Mouse (Mus musculus) heart, adult 2 months (tissue): Measurements from ENCODE around the gene Txndc9. TPM values are rescaled to one million over a fixed set of nuclear protein-coding genes. Genes with fewer than 3 reads are reported as not detected.

Experiments used
- DNase-seq, 2 experiments: peaks; one replicate each; pipeline ENCODE4 v3.0.0; 2021
- H3K27ac ChIP-seq: fragments of 200-600 bp; 2 replicates; pipeline ENCODE4 v1.8.1; 2022
- H3K27me3 ChIP-seq: fragments of 200-500 bp; 2 replicates; pipeline ENCODE4 v1.6.1; 2012; ENCODE audit warnings: mild to moderate bottlenecking, low read length, inconsistent platforms, mixed read lengths; ENCODE audit not compliant: control insufficient read depth, insufficient read depth
- H3K36me3 ChIP-seq: fragments of 200-500 bp; 2 replicates; pipeline ENCODE4 v1.6.1; 2012; ENCODE audit warnings: low read length, inconsistent platforms; ENCODE audit not compliant: control insufficient read depth, insufficient read depth
- H3K4me1 ChIP-seq: fragments of 200-500 bp; 2 replicates; pipeline ENCODE4 v1.6.1; 2011; ENCODE audit warnings: low read length; ENCODE audit not compliant: control insufficient read depth, insufficient read depth
- H3K4me3 ChIP-seq: fragments of 200-600 bp; 2 replicates; pipeline ENCODE4 v1.8.1; 2022
- H3K79me2 ChIP-seq: fragments of 200-500 bp; replicated peaks from 2 replicates; pipeline ENCODE4 v1.6.1; 2012; ENCODE audit warnings: mild to moderate bottlenecking, inconsistent platforms, low read length, moderate library complexity, mixed read lengths; ENCODE audit not compliant: control insufficient read depth, insufficient read depth
- H3K9ac ChIP-seq: fragments of 200-500 bp; 2 replicates; pipeline ENCODE4 v1.6.1; 2012; ENCODE audit warnings: low read depth, mild to moderate bottlenecking, control low read depth, inconsistent platforms, low read length, mixed read lengths
- CTCF ChIP-seq: fragments of 200-600 bp; IDR thresholded peaks from 2 replicates; pipeline ENCODE4 v1.8.1; 2022; ENCODE audit warnings: antibody characterized with exemption, mild to moderate bottlenecking, moderate library complexity
- EP300 ChIP-seq: fragments of 200-500 bp; IDR thresholded peaks from 2 replicates; pipeline ENCODE4 v1.6.1; 2011; ENCODE audit warnings: low read depth, low read length, control low read depth; ENCODE audit not compliant: insufficient read depth
- POLR2A ChIP-seq: fragments of 200-500 bp; IDR thresholded peaks from 2 replicates; pipeline ENCODE4 v1.6.1; 2011; ENCODE audit warnings: mild to moderate bottlenecking, low read depth, low read length, control low read depth; ENCODE audit not compliant: insufficient read depth
- WGBS: fragments of 180-500 bp; shearing (Covaris S2); methylation state at CpG from one replicate; pipeline ENCODE4 v1.1.7; 2018; 5-methylcytosine and 5-hydroxymethylcytosine counted together
- intact Hi-C: fragments of 180-260 bp; cut with DNase I; formaldehyde crosslinking; loops from one replicate; pipeline ENCODE4 v1.15.1; 2025
- polyA plus RNA-seq: library from polyadenylated mRNA; depleted of rRNA; stranded (reverse); fragments of >200 nt; gene quantifications from 2 replicates; pipeline ENCODE4 v1.2.3, GENCODE M21; 2012
- total RNA-seq, 2 experiments: library from RNA; stranded (reverse); gene quantifications; 2 replicates each; pipeline ENCODE4 v1.2.3; 2021

Gene Txndc9
- total and polyA plus RNA-seq, 3 experiments, result 7.7 to 53.7 (median 52.6) TPM

DNA sequence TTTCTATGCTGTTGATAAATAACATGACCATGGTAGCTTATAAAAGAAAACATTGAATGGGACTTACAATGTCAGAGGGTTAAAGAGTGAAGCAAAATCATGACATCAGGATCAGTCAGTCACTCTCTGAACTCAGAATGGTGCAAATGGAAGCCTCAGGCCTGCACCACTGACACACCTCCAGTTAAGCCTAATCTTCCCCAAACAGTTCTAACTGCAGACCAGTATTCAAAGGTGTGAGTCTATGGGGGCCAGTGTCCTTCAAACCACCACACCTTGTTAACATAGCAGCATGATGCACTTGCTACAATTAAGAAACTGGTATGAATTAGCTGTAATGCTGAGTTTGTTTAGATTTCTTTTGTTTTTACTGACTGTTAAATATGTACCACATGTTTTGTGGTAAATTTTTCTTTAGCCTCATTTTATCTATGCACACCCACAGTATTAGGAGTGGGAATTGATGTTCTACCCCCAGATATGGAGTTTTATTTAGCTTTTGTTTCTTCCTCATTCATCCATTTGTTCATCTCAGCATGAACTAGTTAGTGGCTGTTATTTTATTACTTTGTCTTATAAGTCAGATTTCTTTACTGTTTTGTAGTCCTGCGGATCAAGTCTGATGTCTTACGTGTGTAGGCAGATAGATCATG lies 17.0 kb upstream of the Txndc9 start:
- Histone ChIP-seq H3K4me1 (no peaks in the 10 kb centered on the region), H3K27me3 (no peaks in the 10 kb centered on the region)
- WGBS, result 99% methylated on average over 2 of the region's 2 CpGs

DNA sequence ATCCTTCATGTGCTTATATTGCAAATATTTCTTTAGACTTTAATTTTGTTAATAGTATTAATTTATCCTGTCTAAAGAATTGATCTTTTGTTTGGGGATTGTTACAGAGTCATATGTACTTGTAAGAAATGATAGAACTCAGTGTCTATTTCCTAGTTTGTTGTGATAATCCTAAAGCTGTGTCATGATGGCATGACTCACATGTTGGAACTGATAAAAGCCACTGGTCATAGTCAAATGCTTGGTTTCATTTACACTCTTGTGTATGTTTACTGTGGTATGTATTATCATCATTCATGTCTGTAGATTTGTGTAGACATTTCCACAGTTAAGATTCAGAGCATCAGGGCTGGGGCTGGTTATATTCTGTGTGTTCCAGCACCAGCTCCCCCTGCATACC lies 14.8 kb upstream of the Txndc9 start:
- peaks cover 3% of the 10 kb centered on the region for H3K79me2 ChIP-seq
- no peak overlapping the region for H3K4me3 ChIP-seq
- TF ChIP-seq CTCF (no peak), EP300 (no peak), POLR2A (no peak)
- intact Hi-C loops, result no loop called here
- no peak overlapping the region for H3K27ac ChIP-seq
- DNase-seq, result no peak
- no peaks in the 10 kb centered on the region for H3K4me1 ChIP-seq
- no peak overlapping the region for H3K9ac ChIP-seq
- no peaks in the 10 kb centered on the region for H3K27me3 ChIP-seq
- H3K36me3 ChIP-seq, result no peaks in the 10 kb centered on the region; the same call in 1 of the 2 replicates

More for the DNA sequence above, 17.0 kb upstream of the Txndc9 start:
- Histone ChIP-seq H3K36me3 (no peaks in the 10 kb centered on the region; the same call in 1 of the 2 replicates), H3K9ac (no peak overlapping the region), H3K27ac (no peak overlapping the region), H3K4me3 (no peak overlapping the region), H3K79me2 (no peaks in the 10 kb centered on the region; the same call in none of the 2 replicates)
- DNase-seq, result no peak
- no peak for TF ChIP-seq CTCF
- TF ChIP-seq EP300, result no peak
- TF ChIP-seq POLR2A, result no peak
- intact Hi-C loops, result no loop called here

DNA sequence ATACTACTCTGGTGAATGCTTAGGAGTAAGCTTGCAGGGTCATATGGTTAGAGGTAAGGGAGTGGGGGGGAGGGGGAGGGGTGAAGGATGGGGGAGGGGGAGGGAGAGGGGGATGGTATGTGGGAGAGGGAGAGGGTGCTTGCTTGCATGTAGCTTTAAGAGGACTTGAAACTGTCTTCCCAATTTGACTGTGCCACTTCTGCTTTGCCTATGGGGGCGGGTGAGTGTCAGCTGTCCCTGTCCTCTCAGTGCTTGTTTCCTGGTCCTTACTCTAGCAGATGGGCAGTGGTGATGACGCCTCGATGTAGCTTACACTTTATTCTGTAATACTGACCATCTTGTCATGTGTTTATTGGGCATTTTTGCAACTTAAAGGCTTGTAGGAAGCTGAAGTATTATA lies 14.4 kb upstream of the Txndc9 start:
- no peaks in the 10 kb centered on the region for H3K27me3 ChIP-seq
- H3K4me3 ChIP-seq, result no peak overlapping the region
- H3K79me2 ChIP-seq, result peaks cover 4% of the 10 kb centered on the region
- no peaks in the 10 kb centered on the region for H3K4me1 ChIP-seq
- H3K9ac ChIP-seq, result no peak overlapping the region
- TF ChIP-seq EP300, result no peak
- no peak for TF ChIP-seq CTCF
- TF ChIP-seq POLR2A, result no peak
- H3K27ac ChIP-seq, result no peak overlapping the region
- 77% methylated on average over 3 of the region's 3 CpGs for WGBS
- DNase-seq, result peak in 1 of 2 experiments; percentile 30
- intact Hi-C loops, result no loop called here
- H3K36me3 ChIP-seq, result no peaks in the 10 kb centered on the region; the same call in 1 of the 2 replicates

- DNase-seq, result no peak
- Histone ChIP-seq H3K79me2 (peaks cover 7% of the 10 kb centered on the region), H3K27ac (no peak overlapping the region), H3K9ac (no peak overlapping the region), H3K4me3 (no peak overlapping the region), H3K27me3 (no peaks in the 10 kb centered on the region), H3K36me3 (no peaks in the 10 kb centered on the region; the same call in 1 of the 2 replicates), H3K4me1 (no peaks in the 10 kb centered on the region)
- intact Hi-C loops, result no loop called here
- WGBS, result 65% methylated on average over 6 of the region's 6 CpGs
- TF ChIP-seq EP300 (no peak), POLR2A (no peak), CTCF (no peak)
Observed at GRCm38 (mm10) chr1:38011647-38012046, 14.0 kb upstream of the Txndc9 start.

DNA sequence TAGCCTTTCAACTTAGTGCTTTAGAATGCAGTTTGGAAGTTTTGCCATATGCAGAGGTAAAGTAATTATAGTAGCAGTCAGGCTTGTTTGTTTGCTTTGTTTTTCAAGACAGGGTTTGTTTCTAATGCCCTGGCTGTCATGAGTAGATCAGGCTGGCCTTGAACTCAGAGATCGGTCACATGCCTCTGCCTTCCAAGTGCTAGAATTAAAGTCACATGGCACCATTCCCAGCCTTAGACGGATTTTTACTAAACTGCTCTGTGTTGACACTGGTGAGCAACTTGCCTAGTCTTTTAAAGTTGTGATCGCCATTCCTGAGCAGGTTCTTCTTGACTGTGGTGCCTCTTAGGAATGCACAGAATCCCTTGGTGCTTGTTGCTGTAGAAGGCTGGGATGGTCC lies 9.0 kb upstream of the Txndc9 start:
- H3K79me2 ChIP-seq, result peaks cover 12% of the 10 kb centered on the region
- intact Hi-C loops, result no loop called here
- no peak for DNase-seq
- TF ChIP-seq EP300 (no peak), POLR2A (no peak), CTCF (no peak)
- no peak overlapping the region for H3K27ac ChIP-seq
- no peaks in the 10 kb centered on the region for H3K27me3 ChIP-seq
- no peak overlapping the region for H3K9ac ChIP-seq
- 53% methylated on average over 3 of the region's 3 CpGs for WGBS
- 0 out of 2 replicates have a peak, but pooled peaks cover 1% of the 10 kb centered on the region for H3K4me1 ChIP-seq
- no peak overlapping the region for H3K4me3 ChIP-seq
- no peaks in the 10 kb centered on the region for H3K36me3 ChIP-seq

GRCm38 (mm10) chr1:38003046-38003445 lies 5.4 kb upstream of the Txndc9 start:
- Histone ChIP-seq H3K9ac (no peak overlapping the region), H3K79me2 (peaks cover 12% of the 10 kb centered on the region), H3K4me1 (0 out of 2 replicates have a peak, but pooled peaks cover 1% of the 10 kb centered on the region), H3K27me3 (no peaks in the 10 kb centered on the region), H3K27ac (no peak overlapping the region), H3K36me3 (peaks cover 4% of the 10 kb centered on the region; the same call in 1 of the 2 replicates), H3K4me3 (no peak overlapping the region)
- WGBS, result 67% methylated on average over 3 of the region's 3 CpGs
- intact Hi-C loops, result no loop called here
- TF ChIP-seq CTCF (no peak), POLR2A (no peak), EP300 (no peak)
- no peak for DNase-seq
